ENCODE assay signal across 14 mouse cellular contexts in genomic region chr7:71351364-71351763, GRCm38 (mm10). TPM values are rescaled to one million over a fixed set of nuclear protein-coding genes. Genes with fewer than 3 reads are reported as not detected.
A peak's percentile ranks its signal among the peaks of the same experiment; 100 is the strongest.
DNase-seq lines count a peak whose midpoint lies in the region; ATAC-seq and TF ChIP-seq lines count a peak whose summit lies in the region.
"Had no signal": no experiment of that assay in that cellular context is flagged by ENCODE, and none has a peak within 500 bp of the region (broad histone marks: within the 10 kb centered on the region; RNA-seq: fewer than 3 reads in every experiment).

TSS of gene Gm10295 (minus strand) at chr7:71351485.

- H3K27me3 ChIP-seq in forebrain, embryonic 12.5 days = peaks cover 3% of the 10 kb centered on the region; the same call in 1 of the 2 replicates
- no peaks in the 10 kb centered on the region; the same call in 1 of the 2 replicates for H3K27me3 ChIP-seq in forebrain, embryonic 16.5 days (replicated peaks; ENCODE audit: control insufficient read depth, insufficient read depth, low read length)
- H3K27me3 ChIP-seq in hindbrain, embryonic 11.5 days (ENCODE audit: control insufficient read depth, insufficient read depth, low read length) = no peaks in the 10 kb centered on the region
- no peaks in the 10 kb centered on the region; the same call in 1 of the 2 replicates for H3K27me3 ChIP-seq in midbrain, embryonic 16.5 days (ENCODE audit: control insufficient read depth, insufficient read depth, low read depth, low read length)

- no peaks in the 10 kb centered on the region for H3K9me3 ChIP-seq in forebrain, embryonic 12.5 days
- H3K9me3 ChIP-seq in forebrain, embryonic 16.5 days (ENCODE audit: control insufficient read depth, low read length) = no peaks in the 10 kb centered on the region
- no peaks in the 10 kb centered on the region for H3K9me3 ChIP-seq in ES-E14 (ENCODE audit: control insufficient read depth, insufficient read depth, low read depth, low read length)
- no peaks in the 10 kb centered on the region for H3K9me3 ChIP-seq in hindbrain, embryonic 11.5 days (ENCODE audit: control insufficient read depth, low read length)
- H3K9me3 ChIP-seq in midbrain, embryonic 16.5 days (replicated peaks; ENCODE audit: control insufficient read depth, low read length, poor library complexity, severe bottlenecking) = no peaks in the 10 kb centered on the region
- H3K9me3 ChIP-seq: embryonic facial prominence, embryonic 13.5 days; limb, embryonic 12.5 days had no signal

- in situ Hi-C loops in ES-E14 (cut with MboI; ENCODE audit: low sequenced_read_pairs in 2 of 2, unreplicated experiment in 2 of 2) = no loop called here

- H3K27ac ChIP-seq in forebrain, embryonic 12.5 days = no peak within 1 kb of the TSS
- no peak within 1 kb of the TSS for H3K27ac ChIP-seq in forebrain, embryonic 16.5 days (ENCODE audit: low read length)
- no peak within 1 kb of the TSS for H3K27ac ChIP-seq in ES-E14 (ENCODE audit: insufficient read depth, low read depth, low read length, poor library complexity, severe bottlenecking)
- H3K27ac ChIP-seq in hindbrain, embryonic 11.5 days (ENCODE audit: low read depth, low read length) = no peak within 1 kb of the TSS
- H3K27ac ChIP-seq in midbrain, embryonic 16.5 days (ENCODE audit: low read length) = no peak within 1 kb of the TSS
- H3K27ac ChIP-seq: embryonic facial prominence, embryonic 13.5 days; limb, embryonic 12.5 days had no signal

- ATAC-seq in forebrain, embryonic 12.5 days (ENCODE audit: low FRiP score) = no peak
- ATAC-seq in forebrain, embryonic 16.5 days = no peak
- ATAC-seq in hindbrain, embryonic 11.5 days (ENCODE audit: low FRiP score) = peak; percentile 59; the same call in 1 of the 2 replicates
- no peak for ATAC-seq in midbrain, embryonic 16.5 days

- no peaks in the 10 kb centered on the region for H3K36me3 ChIP-seq in forebrain, embryonic 12.5 days (replicated peaks)
- no peaks in the 10 kb centered on the region for H3K36me3 ChIP-seq in forebrain, embryonic 16.5 days (ENCODE audit: control insufficient read depth, insufficient read depth)
- no peaks in the 10 kb centered on the region for H3K36me3 ChIP-seq in ES-E14 (ENCODE audit: control insufficient read depth, insufficient read depth, low read length, poor library complexity, severe bottlenecking)
- H3K36me3 ChIP-seq in hindbrain, embryonic 11.5 days (ENCODE audit: control insufficient read depth, insufficient read depth, low read length) = no peaks in the 10 kb centered on the region
- H3K36me3 ChIP-seq in midbrain, embryonic 16.5 days (ENCODE audit: control insufficient read depth, insufficient read depth, low read length) = no peaks in the 10 kb centered on the region
- H3K36me3 ChIP-seq: embryonic facial prominence, embryonic 13.5 days; limb, embryonic 12.5 days had no signal

- WGBS in forebrain, embryonic 12.5 days = 9% methylated on average over 11 of the region's 11 CpGs
- WGBS in forebrain, embryonic 16.5 days = 13% methylated on average over 11 of the region's 11 CpGs
- 6% methylated on average over 11 of the region's 11 CpGs for WGBS in hindbrain, embryonic 11.5 days
- WGBS in midbrain, embryonic 16.5 days = 15% methylated on average over 11 of the region's 11 CpGs

- peaks cover 4% of the 10 kb centered on the region; the same call in 1 of the 2 replicates for H3K4me1 ChIP-seq in forebrain, embryonic 12.5 days
- no peaks in the 10 kb centered on the region for H3K4me1 ChIP-seq in forebrain, embryonic 16.5 days (replicated peaks; ENCODE audit: control insufficient read depth, insufficient read depth, low read length)
- peaks cover 0 to 2% of the 10 kb centered on the region in 2 experiments; a peak in 1 of 4 replicates for H3K4me1 ChIP-seq in ES-E14 (ENCODE audit: control insufficient read depth in 2 of 2, insufficient read depth in 2 of 2, low read length in 2 of 2, poor library complexity in 1 of 2)
- H3K4me1 ChIP-seq in hindbrain, embryonic 11.5 days (replicated peaks; ENCODE audit: control insufficient read depth, insufficient read depth, low read length) = no peaks in the 10 kb centered on the region
- no peaks in the 10 kb centered on the region for H3K4me1 ChIP-seq in midbrain, embryonic 16.5 days (ENCODE audit: control insufficient read depth, insufficient read depth, low read length)
- H3K4me1 ChIP-seq: embryonic facial prominence, embryonic 13.5 days had no signal

- H3K4me3 ChIP-seq in forebrain, embryonic 12.5 days (replicated peaks) = no peak within 1 kb of the TSS
- H3K4me3 ChIP-seq in forebrain, embryonic 16.5 days (replicated peaks; ENCODE audit: low read length) = no peak within 1 kb of the TSS
- no peak within 1 kb of the TSS for H3K4me3 ChIP-seq in ES-E14 (ENCODE audit: insufficient read depth in 1 of 2, low read depth in 1 of 2, low read length in 2 of 2, poor library complexity in 1 of 2, severe bottlenecking in 1 of 2)
- no peak within 1 kb of the TSS for H3K4me3 ChIP-seq in hindbrain, embryonic 11.5 days (ENCODE audit: low read depth, low read length)
- H3K4me3 ChIP-seq in midbrain, embryonic 16.5 days (ENCODE audit: low read depth, low read length) = peak within 1 kb of the TSS; percentile 3; the same call in 1 of the 2 replicates
- H3K4me3 ChIP-seq: embryonic facial prominence, embryonic 13.5 days; limb, embryonic 12.5 days had no signal

- H3K4me2 ChIP-seq in forebrain, embryonic 12.5 days = peak within 1 kb of the TSS; percentile 30
- H3K4me2 ChIP-seq in forebrain, embryonic 16.5 days (ENCODE audit: low read length) = no peak within 1 kb of the TSS
- 0 out of 2 replicates have a peak within 1 kb of the TSS, but pooled peaks have one; percentile 14 for H3K4me2 ChIP-seq in hindbrain, embryonic 11.5 days (replicated peaks; ENCODE audit: low read depth, low read length)
- H3K4me2 ChIP-seq in midbrain, embryonic 16.5 days (ENCODE audit: low read length) = peak within 1 kb of the TSS; percentile 42
- H3K4me2 ChIP-seq: embryonic facial prominence, embryonic 13.5 days; limb, embryonic 12.5 days had no signal

- peak; percentile 43 for DNase-seq in ES-E14 (ENCODE audit: low read depth, low spot score)
- peak; percentile 53 for DNase-seq in hindbrain, embryonic 11.5 days (ENCODE audit: low spot score)
- no peak for DNase-seq in spleen, postnatal 14 days (ENCODE audit: low spot score in 2 of 2)
- no peak for DNase-seq in urinary bladder, postnatal 14 days (ENCODE audit: low spot score)
- no peak for DNase-seq in layer of hippocampus, adult 9-11 months
- DNase-seq: heart, postnatal 14 days; kidney, postnatal 36 days; lung, postnatal 14 days had no signal

- no peak within 1 kb of the TSS; the same call in 1 of the 2 replicates for H3K9ac ChIP-seq in forebrain, embryonic 12.5 days
- H3K9ac ChIP-seq in forebrain, embryonic 16.5 days (replicated peaks; ENCODE audit: low read depth, low read length) = no peak within 1 kb of the TSS
- no peak within 1 kb of the TSS for H3K9ac ChIP-seq in ES-E14 (ENCODE audit: insufficient read depth, low read depth, low read length, poor library complexity, severe bottlenecking)
- no peak within 1 kb of the TSS for H3K9ac ChIP-seq in hindbrain, embryonic 11.5 days (ENCODE audit: low read depth, low read length)
- 0 out of 2 replicates have a peak within 1 kb of the TSS, but pooled peaks have one; percentile 23 for H3K9ac ChIP-seq in midbrain, embryonic 16.5 days (ENCODE audit: low read depth, low read length)
- H3K9ac ChIP-seq: embryonic facial prominence, embryonic 13.5 days; limb, embryonic 12.5 days had no signal

TF ChIP-seq in ES-E14, 5 proteins besides CTCF, POLR2A, EP300 and RAD21:
- no peak for TF ChIP-seq MAFK (IDR thresholded peaks at IDR 0.05; ENCODE audit: insufficient read depth, low read depth, low read length)
- no peak for TF ChIP-seq CHD2 (IDR thresholded peaks at IDR 0.05; ENCODE audit: low read depth, low read length)
- TF ChIP-seq ZNF384 (IDR thresholded peaks at IDR 0.05; ENCODE audit: low read depth, low read length) = no peak
- no peak for TF ChIP-seq ZC3H11A (IDR thresholded peaks at IDR 0.05; ENCODE audit: borderline replicate concordance, low read depth, low read length)
- no peak for TF ChIP-seq HCFC1 (IDR thresholded peaks at IDR 0.05; ENCODE audit: borderline replicate concordance, insufficient read depth, low read length)
TF ChIP-seq in ES-E14: peak in this region for 0.

RNA-seq across cellular contexts. Expression of gene Gm10295, which starts in this region (rescaled TPM):
- polyA plus RNA-seq in forebrain, embryonic 12.5 days (2016; fragmentation: Nextera tagmentation; extraction: Ambion mirVana) = not detected in 2 replicates
- polyA plus RNA-seq in forebrain, embryonic 16.5 days (2015; fragmentation: Nextera tagmentation; extraction: Ambion mirVana) = not detected in 2 replicates
- total RNA-seq in ES-E14 (2012; rRNA removed) = not detected in 2 replicates
- not detected in 2 replicates for polyA plus RNA-seq in hindbrain, embryonic 11.5 days (2014; fragmentation: Nextera tagmentation; extraction: Ambion mirVana)
- not detected in 2 replicates for polyA plus RNA-seq in midbrain, embryonic 16.5 days (2015; fragmentation: Nextera tagmentation; extraction: Ambion mirVana)
- total RNA-seq: heart, postnatal 14 days had no signal
- polyA plus RNA-seq: C2C12; embryonic facial prominence, embryonic 13.5 days; limb, embryonic 12.5 days had no signal

Comparison
In these comparisons a context has a peak if more than half of its experiments do, and no peak if none do; other contexts are left out.
1. Peak in DNase-seq in ES-E14; RNA of the gene not detected or under 1 TPM.
2. Peak in DNase-seq, ATAC-seq and H3K4me2 ChIP-seq in hindbrain, embryonic 11.5 days; RNA of the gene not detected or under 1 TPM.